Mouse (Mus musculus): ENCODE results near the gene Wdfy3. TPM values are rescaled to one million over a fixed set of nuclear protein-coding genes. Genes with fewer than 3 reads are reported as not detected.

The Wdfy3 gene
- total RNA-seq, 4 experiments from 2014 or later: 111 to 138 (median 122) TPM

GRCm38 (mm10) chr5:101785921-101786614, 283.7 kb downstream of the Wdfy3 start:
- no peak for DNase-seq (ENCODE audit: low spot score in 2 of 2)

- no peak for DNase-seq (ENCODE audit: low spot score in 2 of 2)
These were observed 284.9 kb downstream of the Wdfy3 start for GRCm38 (mm10) chr5:101784787-101785186.

GRCm38 (mm10) chr5:101784328-101784727, 285.4 kb downstream of the Wdfy3 start:
- DNase-seq (ENCODE audit: low spot score in 2 of 2): no peak
